Mouse (Mus musculus) natural killer cell, adult 2 months (primary cell): ENCODE data around the gene Fxr2.
"Not testable (repeated sequence)": the region's sequence is repeated elsewhere in the genome, so short reads cannot be mapped to it uniquely, and the experiment has no call there.

ENCODE experiments used
- DNase-seq, 2 experiments: peaks; one replicate each; pipeline ENCODE4 v3.0.0; 2022; ENCODE audit warnings: low spot score in 2 of 2

Fxr2 gene

DNA sequence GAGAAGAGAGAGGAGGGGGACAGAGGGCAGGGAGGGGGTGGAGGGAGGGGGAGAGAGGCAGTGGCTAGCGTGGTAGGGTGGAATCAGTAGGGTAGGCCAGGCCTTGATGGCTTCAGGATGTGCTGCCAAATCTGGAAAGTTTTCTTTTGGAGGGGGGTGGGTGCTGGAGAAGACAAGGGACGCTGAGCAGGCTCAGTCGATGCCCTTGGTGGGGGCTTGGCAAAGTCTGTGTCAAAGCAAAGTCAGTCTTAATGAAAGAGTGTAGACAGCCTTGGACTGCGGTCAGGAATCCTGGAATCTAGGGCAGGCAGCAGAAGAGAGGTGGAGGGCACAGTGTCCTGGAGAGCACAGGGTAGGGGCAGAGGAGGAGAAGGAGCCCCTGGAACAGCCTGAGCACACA, 21.9 kb upstream of the Fxr2 start:
- no peak for DNase-seq

DNA sequence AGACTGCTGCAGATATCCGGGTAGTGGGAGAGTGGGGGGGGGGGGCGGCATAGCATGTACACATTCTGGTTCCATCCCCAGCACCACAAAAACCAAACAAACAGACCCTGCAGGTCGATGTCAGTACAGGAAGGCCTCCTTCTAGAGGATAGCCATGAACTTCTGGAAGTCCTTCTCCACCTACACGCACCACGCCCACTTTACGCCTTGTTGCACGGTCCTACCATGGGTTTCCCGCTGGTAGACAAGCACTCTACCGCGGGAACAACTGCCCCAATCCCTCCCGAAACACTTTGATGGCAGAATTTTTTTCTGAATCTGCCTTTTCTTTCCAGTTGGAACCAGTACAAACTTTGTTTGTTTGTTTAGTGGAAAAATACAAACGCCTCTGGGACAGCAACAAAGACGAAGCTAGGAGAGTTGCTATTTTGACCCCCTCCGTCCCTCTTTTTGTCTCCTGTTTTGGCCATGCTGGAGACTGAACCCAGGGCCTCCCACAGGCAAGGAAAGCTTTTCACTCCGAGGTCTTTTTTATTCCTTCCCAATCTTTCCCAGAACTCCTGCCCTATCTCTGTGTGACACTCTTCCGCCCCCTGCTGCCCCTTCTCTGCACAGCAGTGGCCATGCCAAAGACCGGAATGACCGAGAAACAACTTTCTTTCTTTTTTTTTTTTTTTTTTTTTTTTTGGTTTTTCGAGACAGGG, 19.1 kb upstream of the Fxr2 start:
- DNase-seq = peak in 1 of 2 experiments; percentile 41

DNA sequence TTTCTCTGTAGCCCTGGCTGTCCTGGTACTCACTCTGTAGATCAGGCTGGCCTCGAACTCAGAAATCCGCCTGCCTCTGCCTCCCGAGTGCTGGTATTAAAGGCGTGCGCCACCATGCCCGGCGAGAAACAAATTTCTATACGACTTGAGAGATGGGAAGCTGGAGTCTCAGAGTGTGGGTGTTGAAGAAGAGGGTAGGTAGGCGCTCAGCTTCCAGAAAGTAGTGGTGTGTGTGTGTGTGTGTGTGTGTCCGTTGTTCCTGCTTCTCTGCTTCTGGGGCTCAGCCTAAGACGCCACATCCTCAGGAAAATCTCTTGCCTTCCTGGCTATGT, 18.6 kb upstream of the Fxr2 start:
- DNase-seq = not testable (repeated sequence)

DNA sequence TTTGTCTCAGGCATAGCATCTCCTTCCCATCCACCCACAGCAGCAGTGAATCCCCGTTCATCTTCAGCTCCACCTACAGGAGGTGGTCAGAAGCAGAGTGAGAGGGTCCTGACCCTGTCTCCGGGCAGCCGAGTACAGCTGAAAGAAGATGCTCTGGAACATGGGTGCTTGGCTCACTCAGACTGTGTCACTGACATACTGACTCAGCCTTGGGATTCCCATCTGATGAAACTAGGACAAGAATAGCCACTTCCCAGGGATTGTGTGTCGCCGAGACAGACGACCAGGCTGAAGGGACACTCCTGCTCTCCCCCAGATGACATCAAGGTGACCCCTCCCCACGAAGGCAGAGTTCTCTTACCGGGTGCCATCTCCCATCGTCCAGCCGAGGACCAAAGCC, 16.0 kb upstream of the Fxr2 start:
- no peak for DNase-seq

DNA sequence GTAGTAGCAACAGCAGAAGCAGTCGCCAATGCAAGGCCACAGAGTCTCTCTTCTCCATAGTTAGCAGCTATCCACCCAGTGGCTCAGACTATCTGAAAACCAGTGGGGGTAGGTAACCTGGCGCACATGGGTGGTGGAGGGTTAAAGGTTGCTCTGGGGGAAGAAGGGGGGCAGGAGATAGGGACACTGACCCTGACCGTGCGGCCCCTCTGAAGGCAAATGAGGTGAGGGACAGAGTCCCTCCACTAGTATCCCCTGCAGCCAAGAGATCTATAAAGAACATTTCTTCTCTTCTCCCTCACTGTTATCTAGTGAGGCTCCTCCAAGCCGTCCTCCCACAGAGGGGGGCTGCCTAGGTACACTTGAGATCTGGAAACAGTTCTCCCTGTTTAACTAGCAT, 15.0 kb upstream of the Fxr2 start, which contains the start of gene Shbg:
Shbg (minus strand) TSS at position 101 of the 400 bp plus-strand sequence.
- DNase-seq = no peak

DNA sequence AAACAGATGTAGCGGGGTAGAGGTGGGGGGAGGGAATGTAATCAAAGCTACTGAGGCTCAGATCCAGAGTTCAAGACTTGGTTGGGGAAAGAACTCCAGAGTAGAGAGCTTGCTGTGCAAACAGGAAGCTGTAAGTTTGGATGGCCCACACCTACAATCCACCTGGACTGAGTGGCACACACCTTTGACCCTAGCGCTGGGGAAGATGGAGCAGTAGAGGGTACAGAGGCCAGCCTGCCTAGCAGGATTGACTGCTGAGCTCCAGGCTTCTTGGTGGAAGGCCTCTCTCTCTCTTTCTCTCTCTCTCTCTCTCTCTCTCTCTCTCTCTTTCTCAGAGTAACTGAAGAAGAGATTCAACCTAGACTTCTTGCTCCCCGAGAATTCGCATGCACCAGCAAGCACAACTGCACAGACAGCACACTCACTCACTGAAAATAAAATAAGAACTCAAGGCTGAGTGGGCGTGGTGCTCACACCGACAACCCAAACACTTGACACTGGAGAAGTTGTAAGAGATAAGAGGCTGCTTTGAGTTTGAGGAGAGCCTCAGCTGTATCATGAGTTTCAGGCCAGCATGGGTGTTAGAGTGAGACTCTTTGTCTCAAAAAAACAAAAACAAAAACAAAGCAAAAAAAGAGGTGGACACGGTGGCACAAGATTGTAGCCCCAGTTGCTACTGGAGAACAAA, 12.3 kb upstream of the Fxr2 start:
- no peak for DNase-seq

DNA sequence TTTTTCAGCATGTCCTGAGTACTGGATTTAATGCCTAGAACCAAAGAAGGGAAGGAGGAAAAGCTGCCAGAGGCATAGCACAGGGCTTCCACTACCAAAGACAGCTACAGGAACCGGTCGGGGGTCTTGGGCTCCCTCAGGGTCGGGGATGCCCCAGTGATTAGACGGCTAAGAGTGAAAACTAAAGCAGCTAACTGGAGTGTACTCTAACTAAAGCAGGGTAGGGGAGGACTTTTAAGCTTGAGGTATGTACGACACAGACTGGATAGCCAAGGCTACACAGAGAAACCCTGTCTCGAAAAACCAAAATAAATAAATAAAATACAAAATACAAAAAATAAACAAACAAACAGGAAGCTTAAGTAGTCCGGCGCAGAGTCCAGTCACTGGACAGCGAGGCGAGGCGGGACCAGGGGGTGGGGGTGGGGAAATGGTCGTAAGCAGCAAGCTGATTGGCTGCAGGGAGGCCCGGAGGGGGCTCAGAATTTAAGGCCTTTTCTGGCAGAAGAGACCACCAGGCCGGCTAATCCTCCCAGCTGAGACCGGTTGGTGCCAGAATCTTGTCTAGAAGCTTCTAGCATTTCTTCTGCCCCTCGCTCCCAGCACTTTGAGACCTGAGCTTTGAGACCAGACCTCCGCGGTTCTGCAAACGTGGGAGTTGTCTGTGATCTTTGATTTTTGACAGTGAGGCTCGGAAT, 11.1 kb upstream of the Fxr2 start, which contains the start of gene Sat2:
Sat2 (plus strand) TSS at position 454 of the 698 bp plus-strand sequence.
- DNase-seq = no peak

DNA sequence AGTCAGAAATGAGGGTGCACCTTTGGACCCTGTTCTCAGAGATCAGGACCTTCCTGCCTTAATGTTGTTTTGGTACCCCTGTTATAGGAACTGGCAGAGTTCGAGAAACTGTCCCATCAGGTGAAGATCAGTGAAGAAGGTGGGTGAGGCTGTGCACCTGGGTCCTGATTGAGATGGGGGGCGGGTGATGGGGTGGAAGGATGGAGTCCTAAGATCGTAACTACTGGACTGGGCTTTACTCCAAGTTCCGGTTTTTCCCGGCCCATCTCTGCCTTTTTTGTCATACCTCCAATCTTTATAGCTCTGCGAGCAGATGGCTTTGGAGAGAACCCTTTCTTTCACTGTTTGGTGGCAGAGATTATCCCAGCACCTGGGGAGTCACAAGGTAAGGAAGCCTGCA, 10.4 kb upstream of the Fxr2 start:
- no peak for DNase-seq

DNA sequence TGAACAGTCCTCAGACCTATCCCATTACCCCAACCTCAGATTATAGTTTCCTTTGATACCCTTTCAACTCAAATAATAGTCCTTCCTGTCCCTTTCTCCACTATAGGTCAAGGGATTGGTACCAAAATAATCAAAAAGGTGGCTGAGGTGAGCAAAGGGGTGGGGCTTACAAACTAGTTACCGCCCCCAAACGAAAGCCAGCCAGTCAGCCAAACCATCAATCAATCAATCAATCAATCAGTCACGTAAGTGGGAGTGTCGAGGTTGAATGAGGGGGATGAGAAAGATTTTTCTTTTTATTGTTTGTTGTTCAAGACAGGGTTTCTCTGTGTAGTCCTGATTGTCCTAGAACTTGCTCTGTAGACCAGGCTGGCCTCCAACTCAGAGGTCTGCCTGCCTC, 9.8 kb upstream of the Fxr2 start:
- no peak for DNase-seq

DNA sequence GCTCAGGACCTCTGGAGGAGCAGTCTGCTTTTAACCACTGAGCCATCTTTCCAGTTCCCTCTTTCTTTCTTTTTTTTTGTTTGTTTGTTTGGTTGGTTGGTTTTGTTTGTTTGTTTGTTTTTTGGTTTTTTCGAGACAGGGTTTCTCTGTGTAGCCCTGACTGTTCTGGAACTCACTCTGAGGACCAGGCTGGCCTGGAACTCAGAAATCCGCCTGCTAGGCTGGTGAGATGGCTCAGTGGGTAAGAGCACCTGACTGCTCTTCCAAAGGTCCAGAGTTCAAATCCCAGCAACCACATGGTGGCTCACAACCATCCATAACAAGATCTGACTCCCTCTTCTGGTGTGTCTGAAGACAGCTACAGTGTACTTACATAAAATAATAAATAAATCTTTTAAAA, 8.5 kb upstream of the Fxr2 start:
- not testable (repeated sequence) for DNase-seq

DNA sequence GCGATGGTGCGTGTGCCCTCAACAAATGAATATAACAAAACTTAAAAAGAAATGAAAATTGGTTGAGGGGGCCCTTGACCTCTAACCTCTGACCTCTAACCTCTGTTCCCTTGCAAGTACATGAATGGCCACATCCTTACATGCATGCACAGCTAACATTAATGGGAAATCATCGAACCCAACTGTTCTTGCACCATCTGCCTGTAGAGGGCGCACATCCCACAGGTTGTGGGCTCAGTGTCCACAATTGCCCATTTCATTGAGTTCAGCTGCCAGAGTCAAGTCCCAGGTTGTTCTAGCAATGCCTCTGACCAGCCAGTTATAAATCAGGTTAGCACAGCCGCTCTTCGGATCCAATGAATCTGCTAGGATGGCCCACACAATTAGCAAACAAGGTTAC, 4.5 kb upstream of the Fxr2 start:
- DNase-seq = peak; percentile 71 to 80

DNA sequence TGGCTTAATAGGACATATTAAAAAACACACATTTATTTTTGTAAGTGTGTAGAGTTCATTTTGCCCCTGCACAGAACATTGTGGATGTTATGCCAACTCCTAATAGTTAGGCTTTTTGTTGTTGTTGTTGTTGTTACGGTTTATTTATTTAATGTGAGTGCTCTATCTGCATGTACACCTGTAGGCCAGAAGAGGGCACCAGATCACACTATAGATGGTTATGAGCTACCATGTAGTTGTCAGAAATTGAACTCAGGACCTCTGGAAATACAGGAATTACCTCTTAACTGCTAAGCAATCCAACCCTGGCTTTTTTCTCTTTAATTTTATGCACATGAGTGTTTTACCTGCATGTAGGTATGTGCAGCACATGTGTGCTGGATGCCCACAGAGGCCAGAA, 3.0 kb upstream of the Fxr2 start:
- no peak for DNase-seq

DNA sequence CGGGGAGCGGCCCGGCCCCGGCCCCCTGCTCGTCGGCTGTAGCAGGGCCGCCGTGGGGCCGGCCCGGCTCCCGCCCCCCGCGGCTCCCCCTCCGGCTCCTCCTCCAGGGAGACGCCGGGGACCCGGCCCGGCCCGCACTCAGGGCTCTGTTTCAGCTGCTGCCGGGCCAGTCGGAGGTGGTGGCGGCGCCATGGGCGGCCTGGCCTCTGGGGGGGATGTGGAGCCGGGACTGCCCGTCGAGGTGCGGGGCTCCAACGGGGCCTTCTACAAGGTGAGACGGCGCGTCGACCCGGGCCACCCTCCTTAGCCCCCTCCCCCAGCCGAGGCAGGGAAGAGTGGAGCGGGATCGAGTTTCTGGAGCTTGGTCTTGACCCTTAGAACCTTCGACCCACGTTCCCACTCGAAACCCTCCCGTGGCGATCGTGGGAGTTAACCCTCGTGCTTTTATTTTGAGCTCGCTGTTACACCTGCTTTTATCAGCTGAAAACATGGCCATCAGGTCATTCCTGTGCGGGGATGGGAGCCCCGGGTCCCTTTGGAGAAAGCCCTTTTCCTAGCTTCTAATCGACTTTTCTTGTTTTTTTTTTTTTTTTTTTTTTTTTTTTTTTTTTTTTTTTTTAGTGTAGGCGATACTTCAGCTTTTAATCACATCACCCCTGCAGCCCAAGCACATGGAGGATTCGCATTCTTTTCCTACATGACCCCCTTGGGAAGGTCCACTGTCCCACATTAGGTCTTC, 507 bp downstream of the Fxr2 start:
- no peak for DNase-seq

DNA sequence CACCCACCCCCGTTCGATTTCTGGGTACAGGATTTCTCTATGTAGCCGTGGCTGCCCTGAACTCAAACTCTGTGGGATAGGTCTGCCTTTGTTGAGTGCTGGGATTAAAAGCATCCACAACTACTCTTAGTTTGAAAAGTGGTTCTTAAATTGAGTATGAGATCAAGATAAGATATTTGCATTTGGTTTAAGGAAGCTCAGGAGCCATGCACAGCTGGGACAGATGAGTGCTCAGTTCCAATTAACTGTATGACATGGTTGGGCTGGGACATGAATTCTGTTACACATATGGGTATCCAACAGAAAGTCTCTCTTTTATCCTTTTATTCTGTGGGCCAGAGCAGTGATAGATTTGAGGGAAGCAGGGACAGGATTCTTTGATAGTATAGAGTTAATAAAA, 2.7 kb downstream of the Fxr2 start:
- DNase-seq = no peak

DNA sequence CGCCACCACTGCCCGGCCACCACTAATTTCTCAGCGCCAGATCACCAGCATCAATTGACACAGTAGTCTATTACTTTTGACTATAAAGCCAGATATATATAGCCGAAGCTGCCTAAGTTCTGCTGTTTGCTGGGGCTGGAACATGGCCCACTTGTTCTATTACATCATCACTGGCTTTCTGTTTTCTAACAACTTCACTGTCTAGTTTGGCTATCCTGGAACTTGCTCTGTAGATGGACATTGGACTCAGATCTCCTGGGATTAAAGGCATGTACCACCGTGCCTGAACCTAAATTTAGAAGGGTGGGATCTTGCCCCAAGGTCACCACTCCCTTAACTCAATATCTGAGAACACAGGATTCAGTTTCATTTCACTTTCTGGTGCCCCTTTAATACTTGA, 13.1 kb downstream of the Fxr2 start:
- no peak for DNase-seq

DNA sequence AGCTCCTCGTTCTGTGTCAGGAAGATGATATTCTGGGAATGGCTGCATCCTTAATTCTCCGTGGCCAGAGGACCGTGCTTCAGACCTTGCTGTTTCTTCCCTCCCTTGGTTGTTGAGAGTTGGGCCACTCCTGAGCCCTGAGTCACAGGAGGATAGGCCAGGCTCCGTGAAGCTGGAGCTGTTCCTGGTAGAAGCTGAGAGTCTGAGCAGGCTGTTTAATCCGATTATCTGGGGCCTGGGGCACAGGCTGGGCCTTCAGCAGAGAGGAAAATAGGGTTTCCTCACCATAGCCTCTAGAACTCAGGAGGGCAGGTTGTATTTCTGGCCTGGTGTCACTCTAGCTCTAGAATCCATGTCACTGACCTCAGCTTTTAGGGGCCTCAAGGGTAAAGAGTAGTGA, 20.6 kb downstream of the Fxr2 start:
- no peak for DNase-seq

DNA sequence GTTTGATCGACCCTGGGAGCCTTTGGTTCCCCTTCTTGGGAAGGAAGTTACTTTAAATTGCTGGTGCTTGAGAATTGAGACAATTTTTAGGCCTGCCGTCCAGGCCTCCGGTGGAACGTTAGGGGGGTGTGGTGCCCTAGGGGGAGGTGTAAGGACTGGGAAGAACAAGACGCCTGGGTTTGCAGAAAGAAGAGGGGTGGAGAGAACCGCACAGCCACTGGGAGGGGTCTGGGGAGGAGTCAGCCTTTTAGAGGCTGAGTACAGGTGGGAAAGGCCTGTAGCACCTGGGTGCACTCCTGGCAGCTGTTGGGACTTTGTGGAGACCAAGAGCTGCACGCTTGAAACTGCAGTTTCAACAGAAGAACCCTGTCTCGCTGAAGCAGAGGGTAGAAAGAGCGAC, 22.0 kb downstream of the Fxr2 start:
- no peak for DNase-seq

DNA sequence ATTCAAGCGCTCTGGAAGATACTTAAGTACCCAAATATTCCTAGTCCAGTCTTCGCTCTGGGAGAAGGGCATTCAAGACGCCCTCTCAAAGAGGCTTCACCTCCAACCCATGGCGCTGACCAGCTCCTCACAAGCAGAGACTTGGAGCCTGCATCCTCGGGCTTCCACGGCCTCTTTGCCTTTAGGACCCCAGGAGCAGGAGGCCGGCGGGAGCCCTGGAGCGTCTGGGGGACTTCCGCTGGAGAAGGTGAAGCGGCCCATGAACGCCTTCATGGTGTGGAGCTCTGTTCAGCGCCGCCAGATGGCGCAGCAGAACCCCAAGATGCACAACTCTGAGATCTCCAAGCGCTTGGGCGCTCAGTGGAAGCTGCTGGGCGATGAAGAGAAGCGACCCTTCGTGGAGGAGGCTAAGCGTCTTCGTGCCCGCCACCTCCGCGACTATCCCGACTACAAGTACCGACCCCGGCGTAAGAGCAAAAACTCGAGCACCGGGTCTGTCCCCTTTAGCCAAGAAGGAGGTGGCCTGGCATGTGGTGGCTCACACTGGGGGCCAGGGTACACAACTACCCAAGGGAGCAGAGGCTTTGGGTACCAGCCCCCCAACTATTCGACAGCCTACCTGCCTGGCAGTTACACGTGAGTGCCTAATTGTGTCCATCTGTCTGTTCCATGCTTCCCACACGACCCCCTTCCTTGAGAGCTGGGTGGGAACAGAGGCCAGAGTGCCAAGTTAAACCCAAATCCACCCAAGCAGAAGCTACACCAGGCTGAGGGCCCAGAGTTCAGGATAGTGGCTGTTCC, 22.7 kb downstream of the Fxr2 start, which contains the start of gene Sox15:
Sox15 (plus strand) TSS at position 51 of the 801 bp plus-strand sequence.
- no peak for DNase-seq

DNA sequence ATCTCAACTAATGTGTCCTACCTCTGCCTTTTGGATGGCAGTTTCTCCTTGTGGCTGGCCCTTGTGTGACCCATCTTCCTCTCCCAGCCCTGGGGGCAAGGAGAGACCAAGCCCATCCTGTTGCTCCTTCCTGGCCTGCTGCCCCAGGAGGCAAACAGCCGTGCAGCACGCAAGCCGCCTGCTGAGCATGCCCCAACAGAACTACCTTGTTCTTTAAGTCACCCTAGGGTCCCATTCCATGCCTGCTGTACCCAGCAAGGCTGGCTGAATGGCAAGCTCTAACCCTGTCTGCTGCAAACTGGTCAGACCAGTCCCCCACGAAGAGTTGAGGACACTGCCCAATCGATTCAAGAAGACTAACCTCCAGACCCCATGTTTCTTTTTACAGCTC, 23.3 kb downstream of the Fxr2 start:
- no peak for DNase-seq

DNA sequence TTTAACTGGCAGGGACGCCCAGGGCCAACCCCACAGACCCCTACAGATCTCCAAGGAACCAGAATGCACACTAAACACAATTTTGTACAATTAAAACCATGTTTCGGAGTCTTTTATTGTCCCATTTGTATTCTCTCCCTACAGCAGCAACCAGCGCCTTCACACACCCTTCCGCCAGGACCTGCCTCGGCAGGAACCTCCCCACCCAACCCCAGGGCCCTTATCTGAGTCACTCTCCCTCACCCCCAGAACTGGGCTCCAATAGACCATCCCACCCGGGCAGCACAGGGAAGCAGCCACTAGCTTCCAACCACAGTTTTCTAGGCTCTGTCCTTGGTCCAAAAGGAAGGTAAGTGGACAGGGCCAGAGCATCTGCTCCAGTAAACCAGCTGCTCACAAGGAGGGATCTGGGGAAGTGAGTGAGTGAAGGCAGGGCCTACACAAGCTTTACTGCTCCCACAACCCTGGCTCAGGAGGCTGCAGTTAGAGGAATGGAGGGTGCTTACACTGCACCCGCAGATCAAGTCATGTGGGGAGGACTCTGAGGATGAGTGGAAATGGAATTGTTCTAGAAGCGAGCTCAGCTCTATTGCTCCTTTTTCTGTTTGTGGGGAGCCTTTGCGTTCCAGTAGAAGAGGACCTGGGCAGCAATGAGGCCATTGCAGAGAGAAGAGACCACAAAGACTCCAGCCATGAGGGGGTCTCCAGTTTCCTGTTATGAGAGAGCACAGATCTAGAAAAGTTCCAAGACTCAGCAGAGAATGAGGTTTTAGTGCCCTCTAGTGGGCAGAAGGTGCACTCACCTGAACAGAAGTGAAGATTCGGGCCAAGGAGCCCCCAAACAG, 24.0 kb downstream of the Fxr2 start:
- DNase-seq = peak; percentile 56 to 61
